Mouse (Mus musculus) testis, adult 2 months (tissue): Measurements from ENCODE around the gene Kel.

Experiments
- CTCF ChIP-seq: fragments of 200-500 bp; IDR thresholded peaks from 2 replicates; pipeline ENCODE4 v1.5.1; 2012; ENCODE audit warnings: low read depth, mild to moderate bottlenecking, inconsistent platforms, low read length, moderate library complexity; ENCODE audit not compliant: control insufficient read depth, insufficient read depth, insufficient replicate concordance
- POLR2A ChIP-seq: fragments of 200-500 bp; IDR thresholded peaks from 2 replicates; pipeline ENCODE4 v1.6.1; 2012; ENCODE audit warnings: low read depth, mild to moderate bottlenecking, inconsistent platforms, low read length, moderate library complexity; ENCODE audit not compliant: control insufficient read depth

- TF ChIP-seq CTCF (no peak), POLR2A (no peak)
These were observed 49.5 kb downstream of the Kel start for GRCm38 (mm10) chr6:41654648-41655047.
